Mouse (Mus musculus) testis, adult 2 months (tissue): ENCODE data around the gene Siae.

Experiments used
- CTCF ChIP-seq: fragments of 200-500 bp; IDR thresholded peaks from 2 replicates; pipeline ENCODE4 v1.5.1; 2012; ENCODE audit warnings: low read depth, mild to moderate bottlenecking, inconsistent platforms, low read length, moderate library complexity; ENCODE audit not compliant: control insufficient read depth, insufficient read depth, insufficient replicate concordance
- POLR2A ChIP-seq: fragments of 200-500 bp; IDR thresholded peaks from 2 replicates; pipeline ENCODE4 v1.6.1; 2012; ENCODE audit warnings: low read depth, mild to moderate bottlenecking, inconsistent platforms, low read length, moderate library complexity; ENCODE audit not compliant: control insufficient read depth

DNA sequence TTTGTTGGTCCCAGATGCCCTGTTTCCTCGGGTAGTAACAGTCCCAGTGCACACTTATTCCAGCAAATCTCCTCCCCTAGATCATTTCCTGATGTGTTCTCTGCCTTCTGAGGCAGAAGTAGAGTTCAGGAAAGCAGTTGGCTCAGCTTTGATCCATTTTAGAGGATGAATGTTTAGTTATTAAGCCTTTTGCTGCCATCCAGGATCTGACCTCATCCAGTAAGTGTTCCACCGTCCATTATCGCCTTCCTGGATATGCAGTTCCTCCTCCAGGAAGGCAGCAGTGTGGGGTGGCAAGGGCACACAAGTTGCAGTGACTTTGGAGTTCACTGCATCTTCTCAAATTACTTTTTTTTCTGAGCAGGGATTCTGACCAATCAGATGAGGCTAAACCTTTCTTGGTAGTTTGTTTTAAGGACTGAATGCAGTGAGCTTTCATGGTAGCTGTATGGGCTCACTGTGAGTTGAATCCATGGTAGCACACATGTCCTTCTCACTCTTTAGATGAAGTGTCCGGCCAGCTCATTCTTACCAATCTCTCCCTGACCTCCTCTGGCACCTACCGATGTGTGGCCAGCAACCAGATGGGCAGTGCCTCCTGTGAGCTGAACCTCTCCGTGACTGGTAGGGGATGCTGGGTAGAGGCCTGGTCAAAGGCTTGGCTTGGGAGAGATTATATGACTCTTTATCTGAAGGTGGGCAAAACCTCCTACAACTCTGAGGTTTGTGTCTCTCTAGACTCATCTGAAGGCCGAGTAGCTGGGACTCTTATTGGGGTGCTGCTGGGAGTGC lies 13.5 kb upstream of the Siae start:
- TF ChIP-seq CTCF (no peak), POLR2A (no peak)
